In the genomic region with DNA sequence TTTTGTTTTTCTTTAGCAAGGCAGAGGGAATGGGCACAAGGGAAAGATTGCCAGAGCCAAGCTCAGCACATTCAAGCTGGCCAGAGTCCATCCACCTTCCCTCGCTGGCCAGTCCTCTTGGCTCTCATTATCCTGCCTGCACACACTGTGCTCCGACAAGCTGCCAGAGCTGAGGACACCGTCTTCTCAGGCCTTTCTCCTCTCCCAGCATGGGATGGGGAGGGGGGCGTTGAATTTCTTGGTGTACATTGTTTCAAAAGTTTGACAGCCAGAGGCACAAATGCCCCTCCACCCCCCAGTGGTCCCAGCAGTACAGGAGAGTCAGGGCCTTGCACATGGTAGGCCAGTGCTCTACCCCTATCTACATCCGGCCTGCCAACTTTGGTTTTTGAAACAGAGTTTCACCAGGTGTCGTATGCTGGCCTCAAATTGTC, we compare ENCODE assay signal across 8 mouse cellular contexts. TPM values are rescaled to one million over a fixed set of nuclear protein-coding genes. Genes with fewer than 3 reads are reported as not detected.
A peak's percentile ranks its signal among the peaks of the same experiment; 100 is the strongest.
DNase-seq lines count a peak whose midpoint lies in the region; ATAC-seq and TF ChIP-seq lines count a peak whose summit lies in the region.

No protein-coding gene starts in this region.

- peaks cover 39% of the 10 kb centered on the region for H3K4me1 ChIP-seq in erythroblast, embryonic 14.5 days (ENCODE audit: control insufficient read depth)
- H3K4me1 ChIP-seq in heart, adult 2 months (ENCODE audit: control insufficient read depth, insufficient read depth, low read length): peaks cover 2% of the 10 kb centered on the region; the same call in 1 of the 2 replicates
- peaks cover 33% of the 10 kb centered on the region for H3K4me1 ChIP-seq in liver, embryonic 13.5 days (replicated peaks)
- H3K4me1 ChIP-seq in neural tube, embryonic 14.5 days (ENCODE audit: control insufficient read depth, insufficient read depth, low read length): peaks cover 13% of the 10 kb centered on the region

- intact Hi-C loops in heart, adult 2 months (cut with DNase I): no loop called here

- no peaks in the 10 kb centered on the region for H3K9me3 ChIP-seq in erythroblast, embryonic 14.5 days (ENCODE audit: control insufficient read depth, low read length)
- H3K9me3 ChIP-seq in liver, embryonic 13.5 days (replicated peaks): no peaks in the 10 kb centered on the region
- H3K9me3 ChIP-seq in neural tube, embryonic 14.5 days (ENCODE audit: control insufficient read depth, low read length): no peaks in the 10 kb centered on the region

- peak; percentile 90 for DNase-seq in brain, adult 2 months (ENCODE audit: low read depth, low spot score)
- peak; percentile 49 to 59 for DNase-seq in heart, adult 2 months
- peak; percentile 79 for DNase-seq in kidney, adult 11 months
- no peak for DNase-seq in liver, embryonic 13.5 days
- DNase-seq in c-Kit-positive CD71-positive TER-119-positive erythroid progenitor cells, embryonic 14.5 days (ENCODE audit: low spot score): no peak

- no peaks in the 10 kb centered on the region for H3K27me3 ChIP-seq in erythroblast, embryonic 14.5 days (ENCODE audit: control insufficient read depth)
- H3K27me3 ChIP-seq in heart, adult 2 months (ENCODE audit: control insufficient read depth, insufficient read depth, low read length): no peaks in the 10 kb centered on the region
- H3K27me3 ChIP-seq in liver, embryonic 13.5 days: no peaks in the 10 kb centered on the region
- no peaks in the 10 kb centered on the region for H3K27me3 ChIP-seq in neural tube, embryonic 14.5 days (ENCODE audit: control insufficient read depth, insufficient read depth, low read length)

- peak overlapping the region; percentile 96 for H3K4me2 ChIP-seq in liver, embryonic 13.5 days
- peak overlapping the region; percentile 95 for H3K4me2 ChIP-seq in neural tube, embryonic 14.5 days (ENCODE audit: low read depth, low read length)

- no peak for TF ChIP-seq EP300 in heart, adult 2 months (IDR thresholded peaks at IDR 0.05; ENCODE audit: insufficient read depth, low read depth, low read length)

- no peak for TF ChIP-seq CTCF in heart, adult 2 months (IDR thresholded peaks at IDR 0.05)

- H3K9ac ChIP-seq in heart, adult 2 months (ENCODE audit: low read depth, low read length): no peak overlapping the region
- H3K9ac ChIP-seq in liver, embryonic 13.5 days: 0 out of 2 replicates have a peak overlapping the region, but pooled peaks have one; percentile 10
- H3K9ac ChIP-seq in neural tube, embryonic 14.5 days (replicated peaks; ENCODE audit: low read depth, low read length): peak overlapping the region; percentile 72; the same call in 1 of the 2 replicates

- ATAC-seq in erythroblast, adult 5-6 weeks (replicated peaks; ENCODE audit: low FRiP score, poor library complexity, severe bottlenecking): no peak
- ATAC-seq in liver, embryonic 13.5 days (ENCODE audit: low read depth): peak; percentile 8; the same call in 1 of the 2 replicates
- ATAC-seq in neural tube, embryonic 14.5 days (ENCODE audit: low read depth): peak; percentile 26; the same call in 1 of the 2 replicates

- WGBS in heart, adult 2 months: 31% methylated on average over 6 of the region's 6 CpGs
- 52% methylated on average over 6 of the region's 6 CpGs for WGBS in liver, embryonic 13.5 days (ENCODE audit: insufficient replicate concordance)
- 48% methylated on average over 6 of the region's 6 CpGs for WGBS in neural tube, embryonic 14.5 days

- H3K79me2 ChIP-seq in heart, adult 2 months (replicated peaks; ENCODE audit: control insufficient read depth, insufficient read depth, low read length): no peaks in the 10 kb centered on the region

- peak overlapping the region; percentile 90 for H3K27ac ChIP-seq in heart, adult 2 months
- no peak overlapping the region for H3K27ac ChIP-seq in liver, embryonic 13.5 days
- 0 out of 2 replicates have a peak overlapping the region, but pooled peaks have one; percentile 34 for H3K27ac ChIP-seq in neural tube, embryonic 14.5 days (ENCODE audit: low read depth, low read length)

- TF ChIP-seq POLR2A in heart, adult 2 months (IDR thresholded peaks at IDR 0.05; ENCODE audit: insufficient read depth, low read depth, low read length): no peak

- peaks cover 10% of the 10 kb centered on the region for H3K36me3 ChIP-seq in erythroblast, embryonic 14.5 days (ENCODE audit: control insufficient read depth)
- H3K36me3 ChIP-seq in heart, adult 2 months (ENCODE audit: control insufficient read depth, insufficient read depth, low read length): no peaks in the 10 kb centered on the region
- peaks cover 16% of the 10 kb centered on the region for H3K36me3 ChIP-seq in liver, embryonic 13.5 days
- H3K36me3 ChIP-seq in neural tube, embryonic 14.5 days (ENCODE audit: control insufficient read depth, insufficient read depth, low read length): no peaks in the 10 kb centered on the region

- peak overlapping the region; percentile 74 for H3K4me3 ChIP-seq in erythroblast, embryonic 14.5 days (replicated peaks)
- no peak overlapping the region; the same call in 1 of the 2 replicates for H3K4me3 ChIP-seq in heart, adult 2 months
- H3K4me3 ChIP-seq in liver, embryonic 13.5 days (replicated peaks): 0 out of 2 replicates have a peak overlapping the region, but pooled peaks have one; percentile 76
- peak overlapping the region; percentile 63; the same call in 1 of the 2 replicates for H3K4me3 ChIP-seq in neural tube, embryonic 14.5 days (ENCODE audit: low read depth, low read length)

RNA-seq across cellular contexts. Expression of gene Gaa, which starts 0.4 kb away (rescaled TPM):
- polyA plus RNA-seq in erythroblast, embryonic 14.5 days (2012): 1.2 and 1.5 TPM in 2 replicates
- 4.6 and 10.6 TPM in 2 replicates for total RNA-seq in erythroblast, adult 5-6 weeks (2015; ENCODE audit: low replicate concordance)
- 5.5 and 7.1 TPM in 2 replicates for total RNA-seq in erythroblast, adult 5-6 weeks (2017; ENCODE audit: low replicate concordance)
- total RNA-seq in heart, adult 2 months (2021): 100 to 1,000 TPM in 1 of 2 experiments, 10 to 100 TPM in 1; 89.3 to 102 TPM
- 165 and 186 TPM in 2 replicates for polyA plus RNA-seq in heart, adult 2 months (2012; rRNA removed)
- 17.9 and 21.1 TPM in 2 replicates for polyA plus RNA-seq in liver, embryonic 13.5 days (2015; fragmentation: Nextera tagmentation; extraction: Ambion mirVana)
- polyA plus RNA-seq in neural tube, embryonic 14.5 days (2014; fragmentation: Nextera tagmentation; extraction: Ambion mirVana): 66.0 and 69.1 TPM in 2 replicates

RNA-seq across cellular contexts. Expression of gene Eif4a3, which starts 32.6 kb away (rescaled TPM):
- polyA plus RNA-seq in erythroblast, embryonic 14.5 days (2012): 17.2 and 20.2 TPM in 2 replicates
- 71.5 and 81.1 TPM in 2 replicates for total RNA-seq in erythroblast, adult 5-6 weeks (2015; ENCODE audit: low replicate concordance)
- total RNA-seq in erythroblast, adult 5-6 weeks (2017; ENCODE audit: low replicate concordance): 44.6 and 45.7 TPM in 2 replicates
- 10 to 100 TPM; 60.5 to 67.3 TPM for total RNA-seq in heart, adult 2 months (2021)
- polyA plus RNA-seq in heart, adult 2 months (2012; rRNA removed): 59.9 and 95.2 TPM in 2 replicates
- polyA plus RNA-seq in liver, embryonic 13.5 days (2015; fragmentation: Nextera tagmentation; extraction: Ambion mirVana): 236 and 242 TPM in 2 replicates
- polyA plus RNA-seq in neural tube, embryonic 14.5 days (2014; fragmentation: Nextera tagmentation; extraction: Ambion mirVana): 240 and 251 TPM in 2 replicates

RNA-seq across cellular contexts. Expression of gene Ccdc40, which starts 38.9 kb away (rescaled TPM):
- polyA plus RNA-seq in erythroblast, embryonic 14.5 days (2012): 0.07 TPM in 1 of 2 replicates, not detected in the other
- not detected in 2 replicates for total RNA-seq in erythroblast, adult 5-6 weeks (2015; ENCODE audit: low replicate concordance)
- total RNA-seq in erythroblast, adult 5-6 weeks (2017; ENCODE audit: low replicate concordance): 0.56 and 1.5 TPM in 2 replicates
- under 1 TPM in 1 of 2 experiments, not detected in 1; 0.21 TPM for total RNA-seq in heart, adult 2 months (2021)
- polyA plus RNA-seq in heart, adult 2 months (2012; rRNA removed): 0.44 and 0.59 TPM in 2 replicates
- polyA plus RNA-seq in liver, embryonic 13.5 days (2015; fragmentation: Nextera tagmentation; extraction: Ambion mirVana): 1.4 and 1.8 TPM in 2 replicates
- polyA plus RNA-seq in neural tube, embryonic 14.5 days (2014; fragmentation: Nextera tagmentation; extraction: Ambion mirVana): 12.0 and 13.5 TPM in 2 replicates

RNA-seq across cellular contexts. Expression of gene Tbc1d16, which starts 39.0 kb away (rescaled TPM):
- polyA plus RNA-seq in erythroblast, embryonic 14.5 days (2012): 0.01 TPM in 2 replicates
- 0.38 TPM in 1 of 2 replicates, not detected in the other for total RNA-seq in erythroblast, adult 5-6 weeks (2015; ENCODE audit: low replicate concordance)
- total RNA-seq in erythroblast, adult 5-6 weeks (2017; ENCODE audit: low replicate concordance): 0.09 and 0.42 TPM in 2 replicates
- 10 to 100 TPM; 61.0 to 73.7 TPM for total RNA-seq in heart, adult 2 months (2021)
- 26.0 and 53.7 TPM in 2 replicates for polyA plus RNA-seq in heart, adult 2 months (2012; rRNA removed)
- polyA plus RNA-seq in liver, embryonic 13.5 days (2015; fragmentation: Nextera tagmentation; extraction: Ambion mirVana): 1.5 and 1.6 TPM in 2 replicates
- polyA plus RNA-seq in neural tube, embryonic 14.5 days (2014; fragmentation: Nextera tagmentation; extraction: Ambion mirVana): 34.0 and 37.9 TPM in 2 replicates

RNA-seq across cellular contexts. Expression of gene Card14, which starts 40.3 kb away (rescaled TPM):
- polyA plus RNA-seq in erythroblast, embryonic 14.5 days (2012): 0.01 TPM in 1 of 2 replicates, not detected in the other
- total RNA-seq in erythroblast, adult 5-6 weeks (2015; ENCODE audit: low replicate concordance): not detected in 2 replicates
- not detected in 2 replicates for total RNA-seq in erythroblast, adult 5-6 weeks (2017; ENCODE audit: low replicate concordance)
- total RNA-seq in heart, adult 2 months (2021): under 1 TPM in 1 of 2 experiments, not detected in 1; 0.11 TPM
- 0.12 and 0.33 TPM in 2 replicates for polyA plus RNA-seq in heart, adult 2 months (2012; rRNA removed)
- 0.20 and 0.22 TPM in 2 replicates for polyA plus RNA-seq in liver, embryonic 13.5 days (2015; fragmentation: Nextera tagmentation; extraction: Ambion mirVana)
- polyA plus RNA-seq in neural tube, embryonic 14.5 days (2014; fragmentation: Nextera tagmentation; extraction: Ambion mirVana): 0.25 and 0.32 TPM in 2 replicates

Comparison
In these comparisons a context has a peak if more than half of its experiments do, and no peak if none do; other contexts are left out.
1. DNase-seq: peak in brain, adult 2 months (single experiment), heart, adult 2 months (2 of 2) and kidney, adult 11 months (single experiment); none in liver, embryonic 13.5 days (single experiment) and c-Kit-positive CD71-positive TER-119-positive erythroid progenitor cells, embryonic 14.5 days (single experiment).